Mouse (Mus musculus) ES-Bruce4 (cell line): ENCODE results near the gene Nr1h4. TPM values are rescaled to one million over a fixed set of nuclear protein-coding genes. Genes with fewer than 3 reads are reported as not detected.

ENCODE experiments used
- H3K27ac ChIP-seq: 2 replicates; pipeline ENCODE4 v1.5.1; 2012; ENCODE audit warnings: low read length, inconsistent platforms; ENCODE audit not compliant: insufficient read depth
- H3K27me3 ChIP-seq: 2 replicates; pipeline ENCODE4 v1.6.1; 2012; ENCODE audit warnings: mild to moderate bottlenecking, low read length, inconsistent platforms; ENCODE audit not compliant: control insufficient read depth, poor library complexity, insufficient read depth, severe bottlenecking
- H3K36me3 ChIP-seq: 2 replicates; pipeline ENCODE4 v1.6.1; 2012; ENCODE audit warnings: inconsistent platforms, mild to moderate bottlenecking, low read length, moderate library complexity; ENCODE audit not compliant: control insufficient read depth, poor library complexity, insufficient read depth, severe bottlenecking
- H3K4me1 ChIP-seq: one replicate; pipeline ENCODE4 v1.8.1; 2011; ENCODE audit warnings: low read length; ENCODE audit not compliant: control insufficient read depth, insufficient read depth
- H3K4me3 ChIP-seq: 2 replicates; pipeline ENCODE4 v1.5.1; 2011; ENCODE audit warnings: low read depth, mild to moderate bottlenecking, low read length
- H3K9ac ChIP-seq: 2 replicates; pipeline ENCODE4 v1.6.1; 2012; ENCODE audit warnings: low read depth, mild to moderate bottlenecking, inconsistent platforms; ENCODE audit not compliant: poor library complexity, severe bottlenecking
- H3K9me3 ChIP-seq: replicated peaks from 2 replicates; pipeline ENCODE4 v1.6.1; 2012; ENCODE audit warnings: mild to moderate bottlenecking, low read length, inconsistent platforms; ENCODE audit not compliant: control insufficient read depth, poor library complexity, insufficient read depth, severe bottlenecking
- CTCF ChIP-seq: IDR thresholded peaks from one replicate; pipeline ENCODE4 v1.8.1; 2011; ENCODE audit warnings: low read depth, low read length
- EP300 ChIP-seq: IDR thresholded peaks from 2 replicates; pipeline ENCODE4 v1.6.1; 2011; ENCODE audit warnings: low read depth, low read length; ENCODE audit not compliant: insufficient read depth
- POLR2A ChIP-seq: IDR thresholded peaks from one replicate; pipeline ENCODE4 v1.8.1; 2011; ENCODE audit warnings: low read length; ENCODE audit not compliant: insufficient read depth
- polyA plus RNA-seq: library from polyadenylated mRNA; stranded (reverse); fragments of >200 nt; gene quantifications from 2 replicates; pipeline ENCODE4 v1.2.4, GENCODE M21; 2011; ENCODE audit warnings: low read depth; ENCODE audit not compliant: missing spikeins, insufficient read depth, insufficient read length

The Nr1h4 gene
- polyA plus RNA-seq, 1 experiment: not detected

DNA sequence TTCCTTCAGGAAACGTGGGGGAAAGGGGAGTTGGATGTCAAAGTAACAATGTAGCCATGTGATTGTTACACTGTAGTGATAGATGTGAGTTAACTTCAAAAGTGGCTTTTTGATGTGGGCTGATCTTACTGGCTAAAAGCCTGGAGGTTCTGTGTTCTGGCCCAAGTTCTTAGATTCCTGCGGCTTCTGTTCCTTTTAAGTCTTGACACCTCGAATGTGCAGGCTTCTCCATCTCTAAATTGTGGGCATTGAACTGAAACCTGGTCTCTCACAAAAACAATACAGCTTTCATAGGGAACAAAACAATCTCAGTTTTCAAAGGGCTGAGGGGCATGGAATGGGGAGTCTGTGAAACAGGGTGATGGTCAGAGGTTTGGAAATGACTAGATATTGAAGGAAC lies 89.0 kb downstream of the Nr1h4 start:
- no peak overlapping the region for H3K4me3 ChIP-seq
- H3K9me3 ChIP-seq: no peaks in the 10 kb centered on the region
- TF ChIP-seq POLR2A: no peak
- TF ChIP-seq CTCF: no peak
- TF ChIP-seq EP300: no peak
- no peak overlapping the region for H3K27ac ChIP-seq
- no peaks in the 10 kb centered on the region for H3K27me3 ChIP-seq
- H3K36me3 ChIP-seq: no peaks in the 10 kb centered on the region
- H3K4me1 ChIP-seq: no peaks in the 10 kb centered on the region
- H3K9ac ChIP-seq: peak overlapping the region; percentile 78

DNA sequence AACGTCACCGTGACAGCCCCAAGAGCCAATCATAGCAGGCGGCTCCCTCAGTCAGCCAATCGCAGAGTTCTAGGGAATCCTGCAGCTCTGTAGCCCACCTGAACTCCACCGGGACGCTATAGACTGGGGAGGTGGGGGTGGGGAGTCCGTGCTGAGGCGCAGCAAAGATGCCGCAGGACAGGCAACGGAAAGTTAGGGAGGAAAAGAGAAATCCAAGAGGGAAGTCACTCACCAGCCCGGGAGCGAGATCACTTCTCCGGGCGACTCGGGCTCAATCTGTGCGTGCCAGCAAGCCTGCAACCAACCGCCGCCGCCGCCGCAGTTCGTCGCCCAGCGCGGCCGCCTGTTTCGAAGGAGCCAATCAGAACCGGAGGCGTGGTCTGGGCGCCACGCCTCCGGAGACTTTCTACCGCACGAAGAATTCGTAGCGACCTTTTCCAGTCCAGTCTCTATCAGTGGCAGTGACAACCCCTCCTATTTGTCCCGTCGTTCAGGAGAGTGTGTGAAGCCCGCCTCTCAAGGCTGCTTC lies 89.7 kb downstream of the Nr1h4 start, which contains the start of gene Gas2l3:
TSS of gene Gas2l3 (minus strand) at position 345 of the 529 bp plus-strand sequence.
- no peak for TF ChIP-seq EP300
- TF ChIP-seq POLR2A: peak; percentile 8
- H3K9me3 ChIP-seq: no peaks in the 10 kb centered on the region
- peak within 1 kb of the TSS; percentile 32; the same call in 1 of the 2 replicates for H3K27ac ChIP-seq
- H3K36me3 ChIP-seq: no peaks in the 10 kb centered on the region
- peak within 1 kb of the TSS; percentile 91 for H3K4me3 ChIP-seq
- H3K27me3 ChIP-seq: no peaks in the 10 kb centered on the region
- H3K9ac ChIP-seq: peak within 1 kb of the TSS; percentile 78
- no peaks in the 10 kb centered on the region for H3K4me1 ChIP-seq

DNA sequence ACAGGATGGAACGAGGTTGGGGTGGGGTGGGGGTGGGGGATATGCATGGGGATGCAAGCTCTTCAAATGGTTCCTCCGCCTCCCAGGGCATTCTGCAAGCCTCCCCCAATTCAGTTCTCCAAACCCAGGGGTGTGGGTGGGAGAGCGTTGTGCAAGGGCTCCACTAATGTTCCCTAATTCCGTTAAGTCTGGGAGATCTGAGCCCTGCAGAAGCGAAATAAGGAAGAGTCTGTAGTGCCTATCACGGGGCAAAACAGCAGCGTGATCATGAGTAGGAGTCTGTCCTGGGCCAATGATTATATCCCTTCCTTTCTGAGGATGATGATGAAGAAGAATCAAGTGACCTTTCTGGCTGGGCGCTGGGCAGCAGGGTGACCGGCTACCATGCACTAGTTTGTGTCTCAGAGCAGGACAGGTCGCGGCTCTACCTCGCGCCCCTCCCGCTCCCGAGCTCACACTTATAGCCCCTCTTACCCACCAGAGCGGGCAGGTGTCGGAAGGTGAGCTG lies 90.2 kb downstream of the Nr1h4 start:
- Histone ChIP-seq H3K36me3 (no peaks in the 10 kb centered on the region), H3K27ac (0 out of 2 replicates have a peak overlapping the region, but pooled peaks have one; percentile 0), H3K4me3 (peak overlapping the region; percentile 91), H3K9ac (peak overlapping the region; percentile 78), H3K4me1 (no peaks in the 10 kb centered on the region), H3K9me3 (no peaks in the 10 kb centered on the region), H3K27me3 (no peaks in the 10 kb centered on the region)
- TF ChIP-seq EP300: no peak
- TF ChIP-seq POLR2A: no peak

DNA sequence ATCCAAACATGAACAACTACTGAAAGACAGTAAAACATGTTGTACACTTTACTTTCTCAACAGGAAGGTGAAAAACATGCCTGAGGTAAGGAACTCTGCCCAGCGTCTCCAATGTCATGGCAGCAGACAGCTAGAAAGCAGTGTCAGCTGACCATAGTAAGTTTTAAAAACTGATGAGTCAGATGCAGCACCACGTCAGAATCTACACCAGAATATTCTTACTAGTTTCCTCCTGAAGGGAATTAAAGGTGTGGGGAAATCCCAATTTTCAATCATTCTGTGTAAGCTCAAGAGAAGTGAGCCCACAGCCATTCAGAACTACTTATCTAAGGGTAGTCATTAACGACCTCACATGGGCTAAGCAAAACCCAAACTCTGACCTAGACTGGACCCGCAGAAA lies 90.7 kb downstream of the Nr1h4 start:
- no peaks in the 10 kb centered on the region for H3K9me3 ChIP-seq
- no peaks in the 10 kb centered on the region for H3K36me3 ChIP-seq
- peak overlapping the region; percentile 91 for H3K4me3 ChIP-seq
- TF ChIP-seq POLR2A: no peak
- TF ChIP-seq EP300: no peak
- TF ChIP-seq CTCF: no peak
- H3K4me1 ChIP-seq: no peaks in the 10 kb centered on the region
- H3K9ac ChIP-seq: peak overlapping the region; percentile 78
- H3K27ac ChIP-seq: no peak overlapping the region
- no peaks in the 10 kb centered on the region for H3K27me3 ChIP-seq

DNA sequence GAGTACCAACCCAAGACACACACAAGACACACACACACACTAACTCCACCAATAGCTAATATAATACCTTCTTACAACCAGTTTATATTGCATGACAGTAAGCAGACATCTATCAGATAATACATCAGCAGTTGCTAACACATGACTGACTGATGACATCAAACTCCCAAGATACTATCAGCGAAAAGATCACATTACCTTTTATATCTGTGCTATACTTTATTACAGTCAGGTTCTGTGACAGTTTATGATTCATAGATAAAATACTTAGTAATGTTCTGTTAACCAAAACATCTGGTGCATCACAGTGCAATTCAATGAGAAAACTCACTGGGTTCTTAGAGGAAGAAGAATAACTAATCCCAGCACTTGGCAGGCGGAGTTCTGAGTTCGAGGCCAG lies 91.4 kb downstream of the Nr1h4 start:
- Histone ChIP-seq H3K4me3 (no peak overlapping the region), H3K36me3 (peaks cover 5% of the 10 kb centered on the region), H3K4me1 (no peaks in the 10 kb centered on the region), H3K27ac (no peak overlapping the region), H3K27me3 (no peaks in the 10 kb centered on the region), H3K9me3 (no peaks in the 10 kb centered on the region), H3K9ac (no peak overlapping the region)
- TF ChIP-seq EP300 (no peak), POLR2A (no peak), CTCF (no peak)

DNA sequence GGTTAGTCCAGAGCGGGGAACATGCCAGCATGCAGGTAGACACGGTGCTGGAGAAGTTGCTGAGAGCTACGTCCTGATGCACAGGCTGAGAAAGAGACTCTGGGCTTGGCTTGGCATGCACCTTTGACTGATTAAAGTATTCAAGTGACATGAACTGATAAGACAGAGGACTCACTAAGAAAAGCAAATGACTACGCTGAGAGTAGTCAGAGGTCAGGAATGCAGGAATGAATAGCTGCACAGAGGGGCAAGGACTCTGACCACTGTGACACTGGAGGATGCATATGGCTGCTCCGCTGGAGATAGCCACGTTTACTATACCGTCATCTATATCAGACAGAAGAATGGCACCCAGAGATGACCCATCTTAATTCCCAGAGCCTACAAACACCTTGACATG lies 94.0 kb downstream of the Nr1h4 start:
- no peak overlapping the region for H3K9ac ChIP-seq
- TF ChIP-seq EP300: no peak
- TF ChIP-seq CTCF: no peak
- TF ChIP-seq POLR2A: no peak
- H3K36me3 ChIP-seq: peaks cover 7% of the 10 kb centered on the region
- no peaks in the 10 kb centered on the region for H3K27me3 ChIP-seq
- no peaks in the 10 kb centered on the region for H3K9me3 ChIP-seq
- H3K4me1 ChIP-seq: no peaks in the 10 kb centered on the region
- no peak overlapping the region for H3K4me3 ChIP-seq
- H3K27ac ChIP-seq: no peak overlapping the region
